Mouse (Mus musculus) embryonic fibroblast, embryonic 13.5 days (primary cell): ENCODE data around the gene Robo3. TPM values are rescaled to one million over a fixed set of nuclear protein-coding genes. Genes with fewer than 3 reads are reported as not detected.
A peak's percentile ranks its signal among the peaks of the same experiment; 100 is the strongest.

Source experiments
- H3K27ac ChIP-seq: 2 replicates; pipeline ENCODE4 v1.5.1; 2012; ENCODE audit warnings: low read length, control low read depth, inconsistent platforms; ENCODE audit not compliant: insufficient read depth
- H3K4me1 ChIP-seq: 2 replicates; pipeline ENCODE4 v1.6.1; 2011; ENCODE audit warnings: low read length; ENCODE audit not compliant: control insufficient read depth, insufficient read depth
- H3K4me3 ChIP-seq: 2 replicates; pipeline ENCODE4 v1.5.1; 2011; ENCODE audit warnings: mild to moderate bottlenecking, control low read depth, low read length; ENCODE audit not compliant: insufficient read depth
- CTCF ChIP-seq: IDR thresholded peaks from 2 replicates; pipeline ENCODE4 v1.5.1; 2011; ENCODE audit warnings: mild to moderate bottlenecking, control low read depth, low read length, moderate library complexity, borderline replicate concordance; ENCODE audit not compliant: insufficient read depth
- POLR2A ChIP-seq: IDR thresholded peaks from 2 replicates; pipeline ENCODE4 v1.6.1; 2011; ENCODE audit warnings: low read depth, mild to moderate bottlenecking, control low read depth, low read length, moderate library complexity
- polyA plus RNA-seq: library from polyadenylated mRNA; stranded (reverse); fragments of >200 nt; gene quantifications from 2 replicates; pipeline ENCODE4 v1.2.4, GENCODE M21; 2011; ENCODE audit warnings: low read depth; ENCODE audit not compliant: missing spikeins, insufficient read length

Robo3 gene
- polyA plus RNA-seq, 1 experiment: 0.56 TPM

DNA sequence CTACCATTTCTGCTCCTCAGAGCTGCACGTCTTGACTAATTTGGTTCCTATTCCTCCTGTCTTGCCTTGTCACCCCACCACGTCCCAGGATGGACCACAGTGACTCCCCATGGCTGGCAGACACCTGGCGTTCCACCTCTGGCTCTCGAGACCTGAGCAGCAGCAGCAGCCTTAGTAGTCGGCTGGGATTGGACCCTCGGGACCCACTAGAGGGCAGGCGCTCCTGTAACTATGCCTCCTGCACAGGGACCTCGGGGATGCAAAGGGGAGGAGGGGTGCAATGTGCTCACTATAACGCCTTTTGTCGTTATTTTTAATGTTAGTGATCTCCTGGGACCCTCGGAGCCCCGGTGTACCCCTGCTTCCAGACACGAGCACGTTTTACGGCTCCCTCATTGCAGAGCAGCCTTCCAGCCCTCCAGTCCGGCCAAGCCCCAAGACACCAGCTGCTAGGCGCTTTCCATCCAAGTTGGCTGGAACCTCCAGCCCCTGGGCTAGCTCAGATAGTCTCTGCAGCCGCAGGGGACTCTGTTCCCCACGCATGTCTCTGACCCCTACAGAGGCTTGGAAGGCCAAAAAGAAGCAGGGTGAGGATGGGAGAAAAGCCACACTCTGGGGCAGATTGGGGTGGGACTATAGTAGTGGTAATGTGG is 25.1 kb downstream of the Robo3 start:
- no peak overlapping the region for H3K4me3 ChIP-seq
- H3K27ac ChIP-seq: no peak overlapping the region
- no peaks in the 10 kb centered on the region for H3K4me1 ChIP-seq
- TF ChIP-seq CTCF: no peak
- TF ChIP-seq POLR2A: no peak

DNA sequence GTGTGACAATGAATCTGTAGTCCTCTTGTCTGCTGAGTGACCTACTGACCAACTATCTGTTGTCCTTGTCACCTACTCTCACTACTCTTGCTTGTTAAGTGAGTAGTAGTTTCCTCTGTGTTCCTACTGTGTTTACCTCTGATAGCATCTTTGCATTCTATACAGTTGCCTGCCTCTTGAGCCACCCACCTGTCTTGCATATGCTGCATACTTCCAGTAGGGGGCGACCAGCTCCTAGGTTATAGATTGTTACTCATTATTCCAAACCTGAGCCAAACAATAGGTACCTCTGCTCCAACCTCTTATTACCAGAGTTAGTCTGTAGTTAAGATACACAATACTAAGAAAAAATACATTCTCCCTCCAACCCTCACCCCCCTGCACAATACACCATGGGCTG is 26.7 kb downstream of the Robo3 start:
- Histone ChIP-seq H3K4me3 (no peak overlapping the region), H3K27ac (no peak overlapping the region), H3K4me1 (no peaks in the 10 kb centered on the region)
- TF ChIP-seq POLR2A: no peak
- TF ChIP-seq CTCF: peak; percentile 20; the same call in 1 of the 2 replicates

DNA sequence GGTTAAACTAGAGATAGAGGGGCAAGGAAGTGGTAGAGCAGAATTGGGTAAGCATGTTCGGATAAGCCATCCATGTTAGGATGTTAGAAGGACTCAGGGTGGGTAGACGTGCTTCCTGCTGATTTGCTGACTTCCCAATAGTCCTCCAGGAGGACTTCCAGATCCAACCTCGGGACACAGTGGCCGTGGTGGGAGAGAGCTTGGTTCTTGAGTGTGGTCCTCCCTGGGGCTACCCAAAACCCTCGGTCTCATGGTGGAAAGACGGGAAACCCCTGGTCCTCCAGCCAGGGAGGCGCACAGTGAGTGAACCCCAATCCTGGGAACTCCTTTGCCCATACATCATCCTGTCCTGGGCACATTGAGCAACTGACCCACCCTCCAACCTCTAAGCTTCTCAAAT is 30.0 kb downstream of the Robo3 start:
- no peak overlapping the region for H3K4me3 ChIP-seq
- no peaks in the 10 kb centered on the region for H3K4me1 ChIP-seq
- H3K27ac ChIP-seq: no peak overlapping the region
- TF ChIP-seq POLR2A: no peak
- no peak for TF ChIP-seq CTCF

DNA sequence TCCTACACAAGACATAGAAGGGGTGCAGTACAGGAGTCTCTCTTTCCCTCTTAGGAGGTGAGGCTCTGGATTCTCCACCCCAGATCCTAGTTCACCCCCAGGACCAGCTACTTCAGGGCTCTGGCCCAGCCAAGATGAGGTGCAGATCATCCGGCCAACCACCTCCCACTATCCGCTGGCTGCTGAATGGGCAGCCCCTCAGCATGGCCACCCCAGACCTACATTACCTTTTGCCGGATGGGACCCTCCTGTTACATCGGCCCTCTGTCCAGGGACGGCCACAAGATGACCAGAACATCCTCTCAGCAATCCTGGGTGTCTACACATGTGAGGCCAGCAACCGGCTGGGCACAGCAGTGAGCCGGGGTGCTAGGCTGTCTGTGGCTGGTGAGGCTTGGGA is 30.5 kb downstream of the Robo3 start:
- no peaks in the 10 kb centered on the region for H3K4me1 ChIP-seq
- TF ChIP-seq POLR2A: no peak
- TF ChIP-seq CTCF: no peak
- no peak overlapping the region for H3K4me3 ChIP-seq
- no peak overlapping the region for H3K27ac ChIP-seq

DNA sequence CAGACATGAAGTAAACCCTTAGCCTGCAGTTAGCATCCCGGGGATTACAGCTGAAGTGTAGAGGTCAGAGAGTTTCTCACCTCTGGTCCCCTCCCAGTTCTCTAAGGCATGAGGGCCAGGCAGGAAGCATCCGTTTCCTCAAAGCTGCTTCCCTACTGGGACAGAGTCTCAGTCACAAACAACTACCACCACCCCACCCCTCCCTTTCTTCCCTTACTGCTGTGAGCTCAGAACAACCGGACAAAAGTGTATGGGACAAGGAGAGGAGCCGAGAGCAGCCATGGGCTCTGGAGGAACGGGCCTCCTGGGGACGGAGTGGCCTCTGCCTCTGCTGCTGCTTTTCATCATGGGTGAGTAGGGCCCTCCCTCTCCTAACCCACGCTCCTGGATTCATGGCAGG is 31.2 kb downstream of the Robo3 start, which contains the start of gene Robo4:
TSS of gene Robo4 (plus strand) at position 96 of the 400 bp plus-strand sequence.
- H3K27ac ChIP-seq: no peak within 1 kb of the TSS

DNA sequence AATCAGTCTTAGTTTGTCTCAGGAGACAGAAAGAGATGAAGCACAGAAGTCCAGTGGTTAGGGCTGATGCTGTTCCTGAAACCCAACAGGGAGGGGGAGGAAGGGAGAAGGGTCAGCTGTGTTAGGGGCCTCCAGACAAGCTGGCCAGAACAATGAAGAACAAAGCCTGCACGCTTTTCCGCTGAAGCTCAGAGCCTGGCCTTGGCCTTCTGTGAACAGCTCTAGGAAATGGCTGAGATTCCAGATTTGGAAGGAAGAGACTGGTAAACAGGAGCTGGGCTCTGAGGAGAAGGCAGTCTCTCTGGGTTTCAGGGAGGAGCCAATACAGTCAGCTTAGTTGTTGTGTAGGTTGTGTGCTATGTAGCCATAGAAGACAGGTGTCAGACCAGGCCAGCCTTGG is 32.5 kb downstream of the Robo3 start:
- Histone ChIP-seq H3K4me3 (no peak overlapping the region), H3K27ac (no peak overlapping the region), H3K4me1 (no peaks in the 10 kb centered on the region)
- no peak for TF ChIP-seq POLR2A
- TF ChIP-seq CTCF: no peak

More for the DNA sequence above, 31.2 kb downstream of the Robo3 start, which contains the start of gene Robo4:
- no peak within 1 kb of the TSS for H3K4me3 ChIP-seq
- TF ChIP-seq POLR2A (no peak), CTCF (no peak)
- H3K4me1 ChIP-seq: no peaks in the 10 kb centered on the region

DNA sequence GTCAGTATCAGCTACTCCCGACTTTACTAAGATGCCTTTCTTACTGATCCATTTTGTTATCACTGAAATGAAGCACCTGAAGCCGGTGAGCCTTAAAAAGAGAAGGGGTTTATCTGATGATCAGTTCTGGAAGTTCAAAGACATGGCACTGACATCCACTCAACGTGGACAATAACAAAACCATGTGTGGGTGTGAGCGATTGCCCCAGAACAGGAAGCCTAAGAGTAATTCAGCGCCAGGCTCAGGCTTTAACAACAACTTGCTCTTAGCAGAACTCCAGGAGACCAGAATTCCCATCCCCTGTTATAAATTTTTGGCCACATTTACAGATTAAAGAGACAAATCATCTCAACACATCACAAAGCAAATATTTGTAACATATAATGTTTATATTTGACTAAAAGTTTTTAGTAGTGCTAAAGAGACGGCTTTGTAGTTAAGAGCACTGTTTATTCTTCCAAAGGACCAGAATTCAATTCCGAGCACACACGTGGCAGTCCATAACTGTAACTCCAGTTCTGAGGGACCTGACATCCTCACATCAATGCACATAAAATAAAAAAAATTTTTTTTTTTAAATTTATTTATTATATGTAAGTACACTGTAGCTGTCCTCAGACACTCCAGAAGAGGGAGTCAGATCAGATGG is 39.4 kb downstream of the Robo3 start:
- TF ChIP-seq POLR2A (no peak), CTCF (no peak)
- Histone ChIP-seq H3K27ac (no peak overlapping the region), H3K4me3 (no peak overlapping the region), H3K4me1 (no peaks in the 10 kb centered on the region)

DNA sequence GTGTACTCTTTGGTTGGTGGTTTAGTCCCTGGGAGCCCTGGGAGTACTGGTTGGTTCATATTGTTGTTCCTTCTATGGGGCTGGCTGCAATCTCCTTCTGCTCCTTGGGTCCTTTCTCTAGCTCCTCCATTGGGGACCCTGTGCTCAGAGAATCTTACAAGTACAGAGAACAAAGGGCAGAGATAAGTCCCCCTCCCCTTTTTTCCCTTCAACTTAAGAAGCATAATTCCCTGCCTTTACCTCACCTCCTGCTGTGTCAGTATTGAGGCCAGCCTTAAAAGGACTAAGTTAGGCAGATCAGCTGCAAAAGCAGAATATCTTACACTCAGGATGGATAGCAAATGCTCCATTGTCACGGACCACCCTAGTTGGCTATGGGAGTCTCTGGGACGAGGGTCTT is 41.0 kb downstream of the Robo3 start:
- Histone ChIP-seq H3K4me1 (no peaks in the 10 kb centered on the region), H3K27ac (no peak overlapping the region), H3K4me3 (no peak overlapping the region)
- TF ChIP-seq CTCF: no peak
- no peak for TF ChIP-seq POLR2A

DNA sequence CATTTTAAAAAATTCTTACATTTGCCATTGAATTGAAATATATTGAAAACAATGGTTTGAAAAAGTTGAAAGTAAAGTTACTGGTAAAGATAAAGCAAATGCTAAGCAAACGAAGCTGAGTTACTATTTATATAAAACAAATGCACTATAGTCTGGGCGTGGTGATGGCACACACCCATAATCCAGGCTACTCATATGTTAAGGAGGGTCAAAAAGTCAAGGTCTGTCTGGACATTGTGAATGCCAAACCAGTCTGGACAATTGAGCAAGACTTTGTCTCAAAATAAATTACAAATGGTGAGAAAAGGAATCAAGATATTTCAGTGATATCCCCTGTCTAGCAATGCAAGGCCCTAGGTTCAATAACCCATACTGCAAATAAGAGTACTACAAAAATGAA is 42.2 kb downstream of the Robo3 start:
- Histone ChIP-seq H3K27ac (no peak overlapping the region), H3K4me3 (no peak overlapping the region), H3K4me1 (no peaks in the 10 kb centered on the region)
- TF ChIP-seq CTCF: no peak
- TF ChIP-seq POLR2A: no peak
